Mouse (Mus musculus): ENCODE data around the gene Lsm10.

DNA sequence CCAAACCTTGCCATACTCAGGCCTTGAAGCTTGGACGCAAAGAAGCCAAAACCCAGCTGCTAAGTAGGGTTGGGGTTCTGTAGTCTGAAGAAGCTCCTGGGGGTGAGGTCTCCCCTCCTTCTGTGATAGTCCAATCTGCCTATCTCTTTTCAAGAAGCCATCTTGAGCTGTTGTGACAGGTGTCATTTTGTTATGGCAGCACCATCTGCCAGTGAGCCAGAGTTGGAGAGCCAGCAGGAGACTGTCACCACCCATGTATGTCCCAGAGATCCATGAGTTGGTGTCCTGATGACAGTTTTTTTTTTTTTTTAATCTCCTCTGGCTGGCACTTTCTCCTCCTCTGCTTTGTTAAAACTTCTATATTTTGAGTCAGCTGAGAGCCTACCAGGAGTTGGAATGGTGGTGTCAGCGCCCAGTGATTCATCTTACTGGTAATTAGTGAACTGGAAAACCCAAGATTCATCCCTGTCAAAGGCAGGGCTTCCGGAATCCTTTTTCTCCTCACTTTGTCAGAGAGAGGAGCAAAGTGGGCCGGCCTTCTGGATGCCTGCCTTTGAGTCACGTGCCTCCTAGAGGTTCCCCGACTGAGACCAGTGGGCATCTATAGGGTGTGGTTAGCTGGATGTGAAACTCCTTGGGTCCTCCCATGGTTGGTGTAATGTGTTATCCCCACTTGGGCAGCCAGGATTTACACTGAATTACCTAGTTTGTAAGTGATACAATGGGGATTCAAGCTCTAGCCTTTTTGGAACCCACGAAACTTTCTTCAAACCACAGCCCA is 5.8 kb downstream of the Lsm10 start:
- TF ChIP-seq CTCF (IDR thresholded peaks at IDR 0.05; ENCODE audit: low read depth) (no peak), EP300 (IDR thresholded peaks at IDR 0.05; ENCODE audit: low read depth) (no peak)
